11 mouse cellular contexts compared by ENCODE assay signal in genomic region chr1:21829909-21830455, GRCm38 (mm10).
A peak's percentile ranks its signal among the peaks of the same experiment; 100 is the strongest.
DNase-seq lines count a peak whose midpoint lies in the region; ATAC-seq and TF ChIP-seq lines count a peak whose summit lies in the region.
"Had no signal": no experiment of that assay in that cellular context is flagged by ENCODE, and none has a peak within 500 bp of the region (broad histone marks: within the 10 kb centered on the region; RNA-seq: fewer than 3 reads in every experiment).

No protein-coding gene starts in this region.

- no peak overlapping the region for H3K4me3 ChIP-seq in lung, embryonic 14.5 days (ENCODE audit: low read depth, low read length)
- peak overlapping the region; percentile 31 for H3K4me3 ChIP-seq in heart, embryonic 13.5 days
- peak overlapping the region; percentile 88 for H3K4me3 ChIP-seq in megakaryocyte, embryonic 14.5 days (replicated peaks)
- H3K4me3 ChIP-seq in intestine, embryonic 15.5 days (replicated peaks), result no peak overlapping the region
- H3K4me3 ChIP-seq: hindbrain, embryonic 15.5 days had no signal

- 0 out of 2 replicates have a peak overlapping the region, but pooled peaks have one; percentile 4 for H3K4me2 ChIP-seq in lung, embryonic 14.5 days
- H3K4me2 ChIP-seq in heart, embryonic 13.5 days, result peak overlapping the region; percentile 65
- no peak overlapping the region for H3K4me2 ChIP-seq in intestine, embryonic 15.5 days (replicated peaks)
- H3K4me2 ChIP-seq: hindbrain, embryonic 15.5 days had no signal

- no peak for TF ChIP-seq CTCF in lung, embryonic 14.5 days (IDR thresholded peaks at IDR 0.05; ENCODE audit: low read depth)
- TF ChIP-seq CTCF in brain, embryonic 14.5 days (IDR thresholded peaks at IDR 0.05; ENCODE audit: borderline replicate concordance, extremely low read depth, insufficient read depth, insufficient read length), result no peak

- no peaks in the 10 kb centered on the region for H3K27me3 ChIP-seq in lung, embryonic 14.5 days (ENCODE audit: insufficient read depth, low read length)
- no peaks in the 10 kb centered on the region for H3K27me3 ChIP-seq in heart, embryonic 13.5 days (replicated peaks)
- H3K27me3 ChIP-seq in megakaryocyte, embryonic 14.5 days (replicated peaks), result no peaks in the 10 kb centered on the region
- no peaks in the 10 kb centered on the region for H3K27me3 ChIP-seq in intestine, embryonic 15.5 days (replicated peaks)
- H3K27me3 ChIP-seq: hindbrain, embryonic 15.5 days had no signal

- no peaks in the 10 kb centered on the region for H3K36me3 ChIP-seq in lung, embryonic 14.5 days (ENCODE audit: insufficient read depth)
- no peaks in the 10 kb centered on the region for H3K36me3 ChIP-seq in heart, embryonic 13.5 days
- H3K36me3 ChIP-seq in megakaryocyte, embryonic 14.5 days (replicated peaks; ENCODE audit: low read length), result no peaks in the 10 kb centered on the region
- H3K36me3 ChIP-seq in intestine, embryonic 15.5 days, result no peaks in the 10 kb centered on the region
- H3K36me3 ChIP-seq: hindbrain, embryonic 15.5 days had no signal

- H3K27ac ChIP-seq in lung, embryonic 14.5 days (ENCODE audit: low read depth), result no peak overlapping the region
- peak overlapping the region; percentile 93 for H3K27ac ChIP-seq in heart, embryonic 13.5 days (replicated peaks)
- H3K27ac ChIP-seq in intestine, embryonic 15.5 days, result no peak overlapping the region
- H3K27ac ChIP-seq: hindbrain, embryonic 15.5 days; liver, embryonic 14.5 days had no signal

- no peaks in the 10 kb centered on the region for H3K9me3 ChIP-seq in lung, embryonic 14.5 days (ENCODE audit: low read depth, low read length)
- H3K9me3 ChIP-seq in heart, embryonic 13.5 days, result no peaks in the 10 kb centered on the region
- H3K9me3 ChIP-seq in megakaryocyte, embryonic 14.5 days, result no peaks in the 10 kb centered on the region
- no peaks in the 10 kb centered on the region for H3K9me3 ChIP-seq in intestine, embryonic 15.5 days
- H3K9me3 ChIP-seq: hindbrain, embryonic 15.5 days had no signal

- no peaks in the 10 kb centered on the region for H3K4me1 ChIP-seq in lung, embryonic 14.5 days (ENCODE audit: insufficient read depth)
- H3K4me1 ChIP-seq in heart, embryonic 13.5 days, result peaks cover 25% of the 10 kb centered on the region
- peaks cover 27% of the 10 kb centered on the region for H3K4me1 ChIP-seq in megakaryocyte, embryonic 14.5 days
- no peaks in the 10 kb centered on the region for H3K4me1 ChIP-seq in intestine, embryonic 15.5 days (replicated peaks)
- H3K4me1 ChIP-seq: hindbrain, embryonic 15.5 days had no signal

- DNase-seq in lung, embryonic 14.5 days, result peak; percentile 4
- no peak for DNase-seq in lung, postnatal 4 days
- peak; percentile 67 for DNase-seq in brain, embryonic 14.5 days (ENCODE audit: low read depth)
- no peak for DNase-seq in kidney, adult 8-10 months
- no peak for DNase-seq in frontal cortex, postnatal 10 days (ENCODE audit: low spot score in 2 of 2)

- TF ChIP-seq POLR2A in brain, embryonic 14.5 days (IDR thresholded peaks at IDR 0.05; ENCODE audit: borderline replicate concordance, extremely low read depth, insufficient read depth, insufficient read length, poor library complexity, severe bottlenecking), result no peak

- ATAC-seq in lung, embryonic 14.5 days (ENCODE audit: insufficient read depth), result peak; percentile 28; the same call in 1 of the 2 replicates
- ATAC-seq in heart, embryonic 13.5 days (ENCODE audit: extremely low read depth, insufficient number of reproducible peaks, low FRiP score, low TSS enrichment), result no peak; the same call in 1 of the 2 replicates
- no peak for ATAC-seq in intestine, embryonic 15.5 days
- ATAC-seq: Patski had no signal

- no peak overlapping the region for H3K9ac ChIP-seq in lung, embryonic 14.5 days
- H3K9ac ChIP-seq in heart, embryonic 13.5 days, result peak overlapping the region; percentile 71
- no peak overlapping the region for H3K9ac ChIP-seq in intestine, embryonic 15.5 days
- H3K9ac ChIP-seq: hindbrain, embryonic 15.5 days; liver, embryonic 14.5 days had no signal

- WGBS in lung, embryonic 14.5 days, result 61% methylated on average over 6 of the region's 6 CpGs
- 21% methylated on average over 6 of the region's 6 CpGs for WGBS in heart, embryonic 13.5 days
- 69% methylated on average over 6 of the region's 6 CpGs for WGBS in intestine, embryonic 15.5 days

Comparison
In these comparisons a context has a peak if more than half of its experiments do, and no peak if none do; other contexts are left out.
1. DNase-seq: peak in lung, embryonic 14.5 days (single experiment) and brain, embryonic 14.5 days (single experiment); none in lung, postnatal 4 days (0 of 2), kidney, adult 8-10 months (0 of 2) and frontal cortex, postnatal 10 days (0 of 2).
2. H3K4me3 ChIP-seq: peak in heart, embryonic 13.5 days (single experiment) and megakaryocyte, embryonic 14.5 days (single experiment); none in lung, embryonic 14.5 days (single experiment) and intestine, embryonic 15.5 days (single experiment).